Mouse (Mus musculus) heart, postnatal 0 days (tissue): Measurements from ENCODE around the gene Narfl.

Experiments used
- CTCF ChIP-seq: IDR thresholded peaks from 2 replicates; pipeline ENCODE4 v1.5.1; 2016; ENCODE audit warnings: antibody characterized with exemption, control low read depth, low read depth
- EP300 ChIP-seq: IDR thresholded peaks from 2 replicates; pipeline ENCODE4 v1.6.1; 2016; ENCODE audit warnings: antibody characterized with exemption, low read depth

DNA sequence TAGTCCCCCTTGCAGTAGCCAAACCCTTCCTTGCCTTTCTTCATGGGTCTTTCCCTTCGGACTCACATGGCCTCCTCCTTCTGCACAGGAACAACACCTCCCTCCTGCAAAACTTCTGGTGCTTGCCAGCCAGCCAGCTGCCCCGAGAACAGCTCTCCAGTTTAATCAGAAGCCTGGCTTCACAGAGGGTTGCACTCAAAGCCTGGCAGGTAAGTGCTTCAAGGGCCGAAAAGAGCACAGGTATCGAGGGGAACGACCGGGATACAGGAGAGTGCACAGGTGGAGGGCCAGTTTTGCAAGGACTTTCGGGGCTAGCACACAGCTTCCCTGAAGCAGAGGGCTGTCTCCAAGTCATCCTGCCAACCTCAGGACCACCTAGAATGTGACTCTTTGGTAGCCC is 34.7 kb upstream of the Narfl start:
- TF ChIP-seq CTCF = no peak
- no peak for TF ChIP-seq EP300
